19 mouse cellular contexts compared by ENCODE assay signal in genomic region chr3:99322345-99322744, GRCm38 (mm10).
DNase-seq lines count a peak whose midpoint lies in the region; TF ChIP-seq lines count a peak whose summit lies in the region.
"Had no signal": no experiment of that assay in that cellular context is flagged by ENCODE, and none has a peak within 500 bp of the region (broad histone marks: within the 10 kb centered on the region; RNA-seq: fewer than 3 reads in every experiment).

No protein-coding gene starts in this region.

- no peak for TF ChIP-seq POLR2A in MEL (IDR thresholded peaks at IDR 0.05; ENCODE audit: control insufficient read depth in 1 of 2, insufficient read depth in 1 of 2, low read depth in 1 of 2, low read length in 2 of 2, poor library complexity in 1 of 2)

- H3K9ac ChIP-seq in MEL (ENCODE audit: control insufficient read depth, low read depth, low read length, poor library complexity, severe bottlenecking), result no peak overlapping the region

- no peaks in the 10 kb centered on the region for H3K9me3 ChIP-seq in MEL (replicated peaks; ENCODE audit: insufficient read depth, low read length)

- H3K36me3 ChIP-seq in MEL (ENCODE audit: control insufficient read depth in 1 of 2, insufficient read depth in 2 of 2, low read length in 2 of 2), result peaks cover 0 to 2% of the 10 kb centered on the region in 2 experiments; a peak in 3 of 4 replicates
- H3K36me3 ChIP-seq: G1E had no signal

- H3K4me3 ChIP-seq in MEL (ENCODE audit: control insufficient read depth in 1 of 2, insufficient read depth in 1 of 2, low read depth in 2 of 2, low read length in 2 of 2), result no peak overlapping the region

- H3K79me2 ChIP-seq in MEL (ENCODE audit: control insufficient read depth, insufficient read depth, low read length, poor library complexity), result no peaks in the 10 kb centered on the region

- no peaks in the 10 kb centered on the region for H3K4me1 ChIP-seq in MEL (ENCODE audit: control insufficient read depth in 1 of 2, insufficient read depth in 2 of 2, low read length in 2 of 2)

- DNase-seq in MEL (ENCODE audit: low read depth, low spot score) (peak; percentile 53), MEL-GATA-1-ER (ENCODE audit: extremely low read depth, low read depth) (peak; percentile 17), adipocyte (ENCODE audit: low spot score) (no peak)
- DNase-seq in natural killer cell, adult 2 months (ENCODE audit: low spot score in 2 of 2), result no peak
- DNase-seq: adrenal gland, adult 2 months; adrenal gland, adult 8-10 months; adrenal gland, postnatal 10 days; adrenal gland, postnatal 14 days; adrenal gland, postnatal 25 days; adrenal gland, postnatal 36 days; B cell, adult 2 months; cerebellum, adult 11 months; cerebellum, adult 11-12 months; cerebellum, adult 18-20 months; cerebellum, adult 2 months; cerebellum, adult 8-10 months; cerebellum, adult 9-10 months had no signal

- no peaks in the 10 kb centered on the region for H3K27me3 ChIP-seq in MEL (ENCODE audit: control insufficient read depth in 1 of 2, insufficient read depth in 2 of 2, low read length in 2 of 2)
- H3K27me3 ChIP-seq: CH12.LX had no signal

- H3K27ac ChIP-seq in MEL (ENCODE audit: control insufficient read depth, low read depth, low read length), result no peak overlapping the region

- no peak for TF ChIP-seq RAD21 in MEL (IDR thresholded peaks at IDR 0.05; ENCODE audit: low read depth, low read length)

- no peak for TF ChIP-seq CTCF in MEL (IDR thresholded peaks at IDR 0.05 in 2 of 3, conservative IDR thresholded peaks at IDR 0.05 in 1 of 3; ENCODE audit: control insufficient read depth in 1 of 3, insufficient read depth in 1 of 3, low read depth in 2 of 3, low read length in 3 of 3, poor library complexity in 1 of 3, severe bottlenecking in 1 of 3)

- TF ChIP-seq EP300 in MEL (IDR thresholded peaks at IDR 0.05; ENCODE audit: low read depth in 1 of 2, low read length in 2 of 2), result peak; percentile 61 to 76

TF ChIP-seq in MEL, 35 proteins besides CTCF, POLR2A, EP300 and RAD21:
- TF ChIP-seq MYB (IDR thresholded peaks at IDR 0.05; ENCODE audit: low read depth, low read length) (0 out of 2 replicates have a peak, but pooled peaks have one; percentile 38), MEF2A (IDR thresholded peaks at IDR 0.05; ENCODE audit: extremely low read depth, insufficient replicate concordance, low read depth, low read length, poor library complexity, severe bottlenecking) (no peak), GABPA (IDR thresholded peaks at IDR 0.05; ENCODE audit: low read depth, low read length) (no peak), MAX (IDR thresholded peaks at IDR 0.05; ENCODE audit: low read length) (no peak), E2F4 (IDR thresholded peaks at IDR 0.05; ENCODE audit: borderline replicate concordance, low read depth, low read length) (no peak), TAL1 (IDR thresholded peaks at IDR 0.05; ENCODE audit: low read length) (peak; percentile 42), ZKSCAN1 (IDR thresholded peaks at IDR 0.05; ENCODE audit: low read depth, low read length) (no peak), POLR2AphosphoS2 (IDR thresholded peaks at IDR 0.05; ENCODE audit: low read length) (no peak), MYC (IDR thresholded peaks at IDR 0.05; ENCODE audit: low read depth, low read length) (no peak), SIN3A (IDR thresholded peaks at IDR 0.05; ENCODE audit: low read length) (no peak), ETS1 (IDR thresholded peaks at IDR 0.05; ENCODE audit: low read depth, low read length) (0 out of 2 replicates have a peak, but pooled peaks have one; percentile 38), POLR2AphosphoS5 (IDR thresholded peaks at IDR 0.05; ENCODE audit: borderline replicate concordance, low read depth, low read length) (no peak), TCF12 (IDR thresholded peaks at IDR 0.05; ENCODE audit: low read depth, low read length) (peak; percentile 30; the same call in 1 of the 2 replicates), KAT2A (conservative IDR thresholded peaks at IDR 0.05; ENCODE audit: low read depth, low read length) (no peak), ZNF384 (IDR thresholded peaks at IDR 0.05; ENCODE audit: low read depth, low read length) (no peak), HCFC1 (IDR thresholded peaks at IDR 0.05; ENCODE audit: low read depth, low read length) (no peak), BHLHE40 (IDR thresholded peaks at IDR 0.05; ENCODE audit: borderline replicate concordance, low read depth, low read length) (no peak), GATA1 (IDR thresholded peaks at IDR 0.05; ENCODE audit: low read depth, low read length) (peak; percentile 55), NRF1 (IDR thresholded peaks at IDR 0.05; ENCODE audit: insufficient read depth, low read depth, low read length, poor library complexity, severe bottlenecking) (no peak)

Comparison
In these comparisons a context has a peak if more than half of its experiments do, and no peak if none do; other contexts are left out.
1. DNase-seq: peak in MEL (single experiment) and MEL-GATA-1-ER (single experiment); none in adipocyte (single experiment) and natural killer cell, adult 2 months (0 of 2).